Mouse (Mus musculus): ENCODE measurements around the gene Klrb1.

Gene Klrb1

GRCm38 (mm10) chr6:128736100-128736499 is 13.2 kb upstream of the Klrb1 start:
- intact Hi-C loops (cut with DNase I): loop anchor here (5.0 kb wide), 1 partner anchor 94 kb away; no protein-coding TSS in a partner anchor

- intact Hi-C loops (cut with DNase I): loop anchor here (5.0 kb wide), 1 partner anchor 93 kb away; no protein-coding TSS in a partner anchor
Observed at GRCm38 (mm10) chr6:128734896-128735295, 12.0 kb upstream of the Klrb1 start.

GRCm38 (mm10) chr6:128733908-128734679 is 11.2 kb upstream of the Klrb1 start:
- intact Hi-C loops (cut with DNase I): no loop called here

GRCm38 (mm10) chr6:128732032-128732431 is 9.2 kb upstream of the Klrb1 start:
- intact Hi-C loops (cut with DNase I): no loop called here

- intact Hi-C loops (cut with DNase I): no loop called here
Observed at GRCm38 (mm10) chr6:128701691-128702090, 21.2 kb downstream of the Klrb1 start.

GRCm38 (mm10) chr6:128679574-128679973 is 43.3 kb downstream of the Klrb1 start:
- intact Hi-C loops (cut with DNase I): no loop called here

GRCm38 (mm10) chr6:128669936-128670335 is 52.9 kb downstream of the Klrb1 start:
- intact Hi-C loops (cut with DNase I): no loop called here

- intact Hi-C loops (cut with DNase I): no loop called here
Observed at GRCm38 (mm10) chr6:128662206-128662605, 60.7 kb downstream of the Klrb1 start, which contains the start of gene Clec2h. TSS of gene Clec2h (plus strand) at chr6:128662385.

- intact Hi-C loops (cut with DNase I): no loop called here
Observed at GRCm38 (mm10) chr6:128661249-128661648, 61.6 kb downstream of the Klrb1 start.
